Mouse (Mus musculus) brain, embryonic 14.5 days (tissue): ENCODE results near the gene Tomm22.

Experiments
- CTCF ChIP-seq: fragments of 200-500 bp; IDR thresholded peaks from 2 replicates; pipeline ENCODE4 v1.5.1; 2012; ENCODE audit warnings: inconsistent platforms, mild to moderate bottlenecking, moderate library complexity, borderline replicate concordance; ENCODE audit not compliant: insufficient read depth, insufficient read length; ENCODE audit errors: extremely low read depth
- POLR2A ChIP-seq: fragments of 200-500 bp; IDR thresholded peaks from 2 replicates; pipeline ENCODE4 v1.6.1; 2012; ENCODE audit warnings: mild to moderate bottlenecking, inconsistent platforms, borderline replicate concordance; ENCODE audit not compliant: poor library complexity, insufficient read depth, insufficient read length, severe bottlenecking; ENCODE audit errors: extremely low read depth

GRCm38 (mm10) chr15:79657837-79658530 lies 12.7 kb upstream of the Tomm22 start:
- TF ChIP-seq CTCF (peak; percentile 64; the same call in 1 of the 2 replicates), POLR2A (no peak)
